Mouse (Mus musculus) stomach, postnatal 0 days (tissue): Measurements from ENCODE around the gene Rpl7l1. TPM values are rescaled to one million over a fixed set of nuclear protein-coding genes. Genes with fewer than 3 reads are reported as not detected.

Experiments
- ATAC-seq: fragments of 200-750 bp; cut with Nextera tagmentation; 2 replicates; pipeline ENCODE4 v1.8.0; 2017; ENCODE audit not compliant: low FRiP score, low TSS enrichment
- DNase-seq: peaks from one replicate; pipeline ENCODE4 v3.0.0-alpha.2; 2016; ENCODE audit warnings: low spot score
- H3K27ac ChIP-seq: fragments of 300-500 bp; sonication (generic); replicated peaks from 2 replicates; pipeline ENCODE4 v1.5.1; 2014; ENCODE audit warnings: mild to moderate bottlenecking, control low read depth
- H3K27me3 ChIP-seq: fragments of 300-500 bp; sonication (generic); 2 replicates; pipeline ENCODE4 v1.6.1; 2014; ENCODE audit warnings: low read length; ENCODE audit not compliant: control insufficient read depth, insufficient read depth
- H3K36me3 ChIP-seq: fragments of 300-500 bp; sonication (generic); 2 replicates; pipeline ENCODE4 v1.6.1; 2014; ENCODE audit warnings: low read length, mixed read lengths; ENCODE audit not compliant: control insufficient read depth, insufficient read depth
- H3K4me1 ChIP-seq: fragments of 300-500 bp; sonication (generic); replicated peaks from 2 replicates; pipeline ENCODE4 v1.6.1; 2014; ENCODE audit warnings: antibody characterized with exemption; ENCODE audit not compliant: control insufficient read depth, insufficient read depth
- H3K4me2 ChIP-seq: fragments of 300-500 bp; sonication (generic); replicated peaks from 2 replicates; pipeline ENCODE4 v1.6.1; 2014; ENCODE audit warnings: low read depth, mild to moderate bottlenecking, control low read depth, moderate library complexity
- H3K4me3 ChIP-seq: fragments of 300-500 bp; sonication (generic); 2 replicates; pipeline ENCODE4 v1.5.1; 2014; ENCODE audit warnings: low read depth, low read length, control low read depth
- H3K9ac ChIP-seq: fragments of 300-500 bp; sonication (generic); 2 replicates; pipeline ENCODE4 v1.6.1; 2014; ENCODE audit warnings: mild to moderate bottlenecking, low read length, control low read depth, mixed read lengths
- H3K9me3 ChIP-seq: fragments of 300-500 bp; sonication (generic); 2 replicates; pipeline ENCODE4 v1.6.1; 2016; ENCODE audit warnings: low read length; ENCODE audit not compliant: control insufficient read depth
- CTCF ChIP-seq: IDR thresholded peaks from 2 replicates; pipeline ENCODE4 v1.5.1; 2016; ENCODE audit warnings: antibody characterized with exemption, low read depth, mild to moderate bottlenecking, moderate library complexity
- EP300 ChIP-seq: optimal IDR thresholded peaks from 2 replicates; pipeline ENCODE3; 2016; ENCODE audit warnings: antibody characterized with exemption
- WGBS: fragments of 180-500 bp; shearing (Covaris S2); extraction: QIAGEN DNeasy Blood & Tissue Kit; methylation state at CpG from one replicate; pipeline ENCODE4 v1.1.7; 2014; 5-methylcytosine and 5-hydroxymethylcytosine counted together
- polyA plus RNA-seq: library from polyadenylated mRNA; unstranded; fragments of >200 nt; fragmentation: Nextera tagmentation; extraction: Ambion mirVana; gene quantifications from 2 replicates; pipeline ENCODE4 v1.2.1, GENCODE M21; 2015

The Rpl7l1 gene
- polyA plus RNA-seq, 1 experiment from 2014 or later, result 95.0 TPM

DNA sequence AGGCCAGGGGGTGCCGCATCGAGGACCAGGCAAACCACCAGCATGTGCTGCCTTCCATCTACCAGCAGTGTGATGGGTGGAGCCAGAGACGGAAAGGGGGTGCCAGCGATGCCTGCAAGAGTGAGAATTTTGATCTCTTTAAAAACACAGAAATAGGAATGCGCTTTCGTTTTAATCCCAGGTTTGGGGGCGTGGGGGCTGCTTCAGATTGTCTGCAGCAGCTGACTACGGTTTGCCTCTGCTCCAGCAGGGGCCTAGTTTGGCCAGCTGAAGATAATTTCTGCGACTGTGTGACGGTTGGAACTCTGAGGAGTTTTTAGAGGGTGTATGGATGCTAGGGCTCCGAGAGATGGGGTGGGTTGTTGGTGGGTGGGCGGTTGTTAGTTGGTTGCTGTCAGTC, 23.7 kb downstream of the Rpl7l1 start:
- Histone ChIP-seq H3K36me3 (no peaks in the 10 kb centered on the region), H3K4me2 (no peak overlapping the region), H3K9me3 (no peaks in the 10 kb centered on the region), H3K27ac (no peak overlapping the region), H3K9ac (no peak overlapping the region), H3K27me3 (no peaks in the 10 kb centered on the region), H3K4me3 (no peak overlapping the region), H3K4me1 (no peaks in the 10 kb centered on the region)
- DNase-seq (no peak), ATAC-seq (no peak)
- no peak for TF ChIP-seq EP300
- no peak for TF ChIP-seq CTCF
- WGBS, result 75% methylated on average over 12 of the region's 12 CpGs

DNA sequence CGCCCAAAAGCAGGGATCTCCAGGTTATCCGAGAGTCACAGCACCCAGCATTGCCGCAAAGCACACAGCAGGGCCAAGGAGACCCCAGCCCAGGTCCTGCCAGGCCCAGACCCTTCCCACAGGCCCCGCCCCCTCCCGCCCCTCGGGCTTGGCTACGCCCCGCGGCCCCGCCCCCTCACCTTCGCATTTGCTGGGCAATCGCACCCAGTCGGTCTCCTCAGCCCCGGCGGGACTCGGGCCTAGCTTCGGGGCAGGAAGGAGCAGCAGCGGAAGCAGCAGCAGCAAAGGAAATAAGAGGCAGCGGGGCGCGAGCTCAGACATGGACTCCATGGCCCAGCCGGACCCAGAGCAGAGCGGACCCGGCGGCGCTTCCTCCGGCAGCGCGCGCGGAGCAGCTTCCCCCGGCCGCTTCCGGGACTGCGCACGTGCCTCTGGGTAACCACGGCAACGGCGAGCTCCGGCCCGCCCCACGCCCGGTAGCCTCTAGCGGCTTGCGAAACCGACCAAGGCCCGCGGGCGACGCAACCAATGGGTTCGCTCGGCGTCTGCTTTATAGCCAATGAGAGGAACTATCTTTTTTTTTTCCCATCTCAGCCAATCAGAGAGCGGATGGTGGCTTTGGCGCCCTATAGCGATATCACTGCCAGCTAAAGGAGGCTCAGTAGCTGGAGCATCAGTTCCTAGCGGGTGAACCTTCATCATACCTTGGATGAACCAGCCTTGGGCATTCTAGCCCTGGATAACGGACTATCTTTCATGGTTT, 30.5 kb downstream of the Rpl7l1 start, which contains the start of gene Cnpy3:
Gene Cnpy3 (minus strand): TSS at position 421 of the 763 bp plus-strand sequence.
- Histone ChIP-seq H3K4me3 (peak within 1 kb of the TSS; percentile 80), H3K4me1 (peaks cover 3% of the 10 kb centered on the region), H3K9ac (peak within 1 kb of the TSS; percentile 79), H3K36me3 (no peaks in the 10 kb centered on the region), H3K4me2 (peak within 1 kb of the TSS; percentile 61), H3K27me3 (no peaks in the 10 kb centered on the region), H3K9me3 (no peaks in the 10 kb centered on the region), H3K27ac (peak within 1 kb of the TSS; percentile 95)
- ATAC-seq, result peak; percentile 99
- no peak for TF ChIP-seq CTCF
- peak; percentile 79 for TF ChIP-seq EP300
- peak; percentile 99 for DNase-seq
- WGBS, result under 1% methylated on average over 53 of the region's 58 CpGs

DNA sequence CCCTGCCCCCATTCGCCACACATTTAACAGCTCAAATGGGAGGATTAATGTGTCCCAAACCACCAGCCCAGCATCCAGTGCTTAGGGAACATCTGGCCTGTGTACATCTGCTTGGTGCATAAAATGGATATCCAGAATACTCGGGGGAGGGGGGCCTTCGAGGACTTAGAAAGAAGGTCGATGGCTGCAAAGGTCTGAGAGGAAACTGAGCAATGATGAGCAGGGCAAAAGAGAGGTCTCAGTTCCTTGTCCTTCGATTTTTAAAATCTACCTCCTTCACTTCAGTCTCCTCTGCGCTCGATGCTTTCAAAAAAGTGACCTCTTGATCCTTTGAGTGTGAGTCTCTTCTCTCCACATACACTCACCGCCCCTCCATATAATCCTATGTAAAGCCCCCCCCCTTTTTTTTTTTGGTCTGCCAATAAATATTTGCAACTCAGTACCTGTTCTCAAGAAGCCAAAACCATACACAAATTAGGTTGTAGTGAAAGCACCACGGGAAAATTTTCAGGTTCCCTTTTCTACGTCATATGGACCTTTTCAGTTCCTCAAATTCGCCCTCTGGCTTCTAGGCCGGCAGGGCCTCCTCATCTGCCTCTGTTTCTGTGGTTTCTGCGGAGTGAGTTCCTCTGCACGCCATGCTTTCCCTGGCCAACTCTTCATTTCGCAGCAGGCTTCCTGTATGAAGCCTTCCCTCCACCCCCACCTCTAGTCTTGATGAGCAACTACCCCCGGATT, 31.2 kb downstream of the Rpl7l1 start:
- ATAC-seq (no peak; the same call in 1 of the 2 replicates), DNase-seq (no peak)
- Histone ChIP-seq H3K27me3 (no peaks in the 10 kb centered on the region), H3K4me2 (peak overlapping the region; percentile 61), H3K4me3 (peak overlapping the region; percentile 80), H3K27ac (peak overlapping the region; percentile 95), H3K9me3 (no peaks in the 10 kb centered on the region), H3K4me1 (peaks cover 3% of the 10 kb centered on the region), H3K9ac (peak overlapping the region; percentile 79), H3K36me3 (0 out of 2 replicates have a peak, but pooled peaks cover 3% of the 10 kb centered on the region)
- 16% methylated on average over 16 of the region's 16 CpGs for WGBS
- no peak for TF ChIP-seq EP300
- no peak for TF ChIP-seq CTCF

- ATAC-seq, result no peak
- TF ChIP-seq EP300 (no peak), CTCF (no peak)
- Histone ChIP-seq H3K9ac (0 out of 2 replicates have a peak overlapping the region, but pooled peaks have one; percentile 79), H3K4me2 (peak overlapping the region; percentile 61), H3K9me3 (no peaks in the 10 kb centered on the region), H3K4me1 (peaks cover 3% of the 10 kb centered on the region), H3K36me3 (0 out of 2 replicates have a peak, but pooled peaks cover 3% of the 10 kb centered on the region), H3K4me3 (no peak overlapping the region), H3K27me3 (no peaks in the 10 kb centered on the region), H3K27ac (no peak overlapping the region)
- DNase-seq, result no peak
- 82% methylated on average over 4 of the region's 4 CpGs for WGBS
These were observed 31.9 kb downstream of the Rpl7l1 start for GRCm38 (mm10) chr17:46750580-46750979.

DNA sequence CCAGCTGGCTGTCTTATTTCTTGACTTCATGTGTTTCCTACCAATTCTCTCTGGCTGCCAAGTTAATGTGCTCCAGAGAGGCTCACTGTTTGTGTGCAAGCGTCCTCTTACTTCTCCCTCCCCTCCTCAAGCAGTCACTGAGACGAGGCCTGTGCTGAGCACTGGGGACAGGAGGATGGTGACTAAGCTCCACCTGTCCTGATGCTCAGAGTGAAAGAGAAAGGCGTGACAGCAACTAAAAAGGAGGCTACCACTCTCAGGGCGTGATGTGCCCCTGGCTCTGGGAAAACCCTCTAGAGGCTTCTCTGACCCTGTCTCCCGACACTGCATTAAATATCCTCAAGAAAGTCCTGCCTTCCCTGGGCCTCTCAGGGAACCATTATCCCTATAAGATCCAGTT, 33.2 kb downstream of the Rpl7l1 start:
- 93% methylated on average over 5 of the region's 5 CpGs for WGBS
- H3K9ac ChIP-seq, result no peak overlapping the region
- H3K4me1 ChIP-seq, result peaks cover 3% of the 10 kb centered on the region
- H3K4me3 ChIP-seq, result no peak overlapping the region
- H3K4me2 ChIP-seq, result no peak overlapping the region
- H3K27me3 ChIP-seq, result no peaks in the 10 kb centered on the region
- 0 out of 2 replicates have a peak, but pooled peaks cover 3% of the 10 kb centered on the region for H3K36me3 ChIP-seq
- ATAC-seq (no peak), DNase-seq (no peak)
- no peak overlapping the region for H3K27ac ChIP-seq
- no peaks in the 10 kb centered on the region for H3K9me3 ChIP-seq
- TF ChIP-seq EP300 (no peak), CTCF (no peak)

DNA sequence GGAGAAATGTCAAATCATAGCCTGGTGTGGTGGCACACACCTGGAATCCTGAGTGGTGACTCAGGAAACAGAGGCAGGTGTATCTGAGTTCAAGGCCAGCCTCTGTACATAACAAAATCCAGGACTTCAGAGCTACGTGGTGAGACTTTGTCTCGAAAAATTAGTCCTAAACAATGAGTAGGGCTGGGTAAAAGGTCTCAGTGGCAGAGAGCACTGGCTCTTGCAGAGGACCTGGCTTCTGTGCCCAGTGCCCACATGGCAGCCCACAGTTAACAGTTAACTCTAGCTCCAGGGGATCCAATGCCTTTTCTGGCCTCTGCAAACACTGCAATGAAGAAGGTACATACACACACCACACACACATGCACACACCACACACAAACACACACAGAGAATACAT, 34.7 kb downstream of the Rpl7l1 start:
- TF ChIP-seq EP300 (no peak), CTCF (no peak)
- 83% methylated on average over 2 of the region's 2 CpGs for WGBS
- Histone ChIP-seq H3K9ac (no peak overlapping the region), H3K36me3 (peaks cover 3% of the 10 kb centered on the region; the same call in 1 of the 2 replicates), H3K27ac (no peak overlapping the region), H3K4me3 (no peak overlapping the region), H3K9me3 (no peaks in the 10 kb centered on the region), H3K27me3 (no peaks in the 10 kb centered on the region), H3K4me1 (peaks cover 3% of the 10 kb centered on the region), H3K4me2 (no peak overlapping the region)
- ATAC-seq (no peak), DNase-seq (no peak)
